Mouse (Mus musculus) bone marrow, adult 2 months (tissue): ENCODE measurements at regions not wholly inside any gene's neighbourhood (a gene's known extent, or its start where the extent isn't known, plus 50 kb on each side); places are given as distances from the start of the nearest gene placed in this dataset.

Experiments used
- CTCF ChIP-seq: fragments of 200-500 bp; IDR thresholded peaks from 2 replicates; pipeline ENCODE4 v1.5.1; 2011; ENCODE audit warnings: low read length, control low read depth; ENCODE audit not compliant: control insufficient read depth, insufficient read depth
- POLR2A ChIP-seq: fragments of 200-500 bp; IDR thresholded peaks from 2 replicates; pipeline ENCODE4 v1.6.1; 2011; ENCODE audit warnings: low read depth, mild to moderate bottlenecking, control low read depth, low read length, borderline replicate concordance; ENCODE audit not compliant: control insufficient read depth

- TF ChIP-seq CTCF (no peak), POLR2A (no peak)
These were observed 75.4 kb upstream of the Hmgn3 start for GRCm38 (mm10) chr9:83221866-83222265.
